Mouse (Mus musculus) T-cell, adult 2 months (primary cell): ENCODE data around the gene Brms1.

ENCODE experiments used
- DNase-seq: peaks from one replicate; pipeline ENCODE4 v3.0.0; 2022; ENCODE audit warnings: low spot score

The Brms1 gene

DNA sequence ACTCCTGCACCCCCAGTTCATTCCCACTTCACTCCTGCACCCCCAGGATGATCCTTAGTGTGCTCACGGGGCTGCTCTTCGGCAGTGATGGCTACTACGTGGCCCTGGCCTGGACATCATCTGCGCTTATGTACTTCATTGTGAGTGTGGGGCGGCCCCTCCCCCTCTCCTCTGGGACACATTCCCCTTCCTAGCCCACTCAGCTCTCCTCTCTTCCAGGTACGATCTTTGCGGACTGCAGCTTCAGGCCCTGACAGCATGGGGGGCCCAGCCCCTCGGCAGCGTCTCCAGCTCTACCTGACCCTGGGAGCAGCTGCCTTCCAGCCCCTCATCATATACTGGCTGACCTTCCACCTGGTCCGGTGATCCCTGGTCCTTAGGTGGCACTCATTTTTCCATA is 50.9 kb downstream of the Brms1 start:
- DNase-seq, result no peak

DNA sequence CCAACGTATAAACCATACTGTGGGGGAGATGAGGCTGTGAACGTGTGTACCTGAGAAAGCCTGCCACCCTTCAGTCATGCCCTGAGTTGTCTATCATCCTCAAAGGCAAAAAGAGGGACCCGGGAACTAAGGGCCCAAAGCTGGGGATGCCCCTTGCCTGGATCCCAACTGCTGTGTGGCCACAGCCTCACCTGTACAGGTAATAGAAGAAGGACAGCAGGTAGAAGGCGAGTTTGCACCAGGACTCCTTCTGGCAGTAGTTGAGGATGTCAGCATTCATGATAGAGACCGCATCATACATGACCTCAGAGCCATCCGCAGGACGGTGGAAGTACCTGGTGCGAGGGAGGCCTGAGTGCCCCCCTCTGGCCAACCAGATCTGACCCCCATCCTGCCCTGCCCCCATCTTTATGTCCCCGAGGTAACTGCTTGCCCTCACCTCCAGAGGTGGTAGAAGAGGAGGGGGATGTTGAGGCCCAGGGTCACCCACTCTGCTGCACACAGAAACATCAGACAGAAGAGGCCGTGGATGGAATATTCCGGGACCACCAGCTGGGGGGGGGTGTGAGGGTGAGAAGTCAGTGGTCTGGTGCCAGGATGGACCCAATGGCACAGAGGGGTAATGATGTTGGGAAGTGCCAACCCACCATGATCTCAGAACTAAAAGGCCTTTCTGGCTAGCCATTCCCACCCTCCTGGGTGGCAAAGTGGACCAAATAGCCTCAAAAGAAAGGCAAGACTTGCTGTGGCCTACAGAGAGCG is 52.5 kb downstream of the Brms1 start:
- no peak for DNase-seq

DNA sequence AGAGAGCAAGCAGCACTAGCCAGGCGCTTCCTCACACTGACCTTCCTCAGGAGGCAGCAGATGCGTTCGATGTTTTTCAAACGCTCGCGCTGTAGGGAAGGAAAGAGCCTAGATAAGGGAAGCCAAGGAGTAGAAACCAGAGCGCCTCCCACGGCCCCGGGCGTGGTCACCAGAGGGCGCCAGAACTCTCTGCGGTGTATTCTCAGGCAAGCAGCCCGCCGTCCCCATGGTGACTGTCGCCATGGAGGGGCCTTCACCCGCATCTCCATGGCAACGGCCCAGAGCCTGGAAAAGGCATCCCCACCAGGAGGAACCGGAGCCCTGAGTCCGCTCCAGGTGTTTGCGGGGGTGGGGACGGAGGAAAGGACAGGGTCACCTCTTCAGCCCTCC is 53.1 kb downstream of the Brms1 start:
- DNase-seq, result peak; percentile 82

DNA sequence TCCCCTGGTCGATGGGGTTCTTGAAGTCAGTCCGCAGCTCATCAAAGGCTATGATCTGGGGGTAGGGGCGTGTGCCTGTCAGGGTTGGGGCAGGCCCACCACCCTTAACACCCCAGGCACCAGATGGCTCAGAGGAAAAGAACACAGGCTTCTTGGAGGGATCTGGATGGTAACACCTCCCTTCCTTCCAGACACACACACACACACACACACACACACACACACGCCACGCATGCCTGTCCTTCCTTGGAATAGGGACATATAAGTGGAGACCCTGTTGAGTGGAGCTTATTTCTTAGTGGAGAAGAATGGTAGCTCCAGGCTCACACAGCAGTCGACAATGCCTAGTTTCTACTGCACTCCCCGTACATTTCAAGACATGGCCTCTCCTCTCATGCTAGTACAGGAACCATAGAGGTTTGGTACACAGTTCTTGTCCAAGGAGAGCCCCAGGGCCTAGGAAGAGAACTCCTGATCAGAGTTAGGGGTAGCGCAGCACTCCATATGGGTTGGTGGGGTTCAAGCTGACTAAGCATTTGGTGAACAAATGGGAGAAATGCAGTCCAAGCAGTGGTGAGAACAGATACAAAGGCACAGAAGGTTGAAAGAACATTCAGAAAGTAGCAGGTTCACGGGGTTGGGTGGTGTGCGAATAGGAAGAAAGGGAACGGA is 53.7 kb downstream of the Brms1 start:
- no peak for DNase-seq

DNA sequence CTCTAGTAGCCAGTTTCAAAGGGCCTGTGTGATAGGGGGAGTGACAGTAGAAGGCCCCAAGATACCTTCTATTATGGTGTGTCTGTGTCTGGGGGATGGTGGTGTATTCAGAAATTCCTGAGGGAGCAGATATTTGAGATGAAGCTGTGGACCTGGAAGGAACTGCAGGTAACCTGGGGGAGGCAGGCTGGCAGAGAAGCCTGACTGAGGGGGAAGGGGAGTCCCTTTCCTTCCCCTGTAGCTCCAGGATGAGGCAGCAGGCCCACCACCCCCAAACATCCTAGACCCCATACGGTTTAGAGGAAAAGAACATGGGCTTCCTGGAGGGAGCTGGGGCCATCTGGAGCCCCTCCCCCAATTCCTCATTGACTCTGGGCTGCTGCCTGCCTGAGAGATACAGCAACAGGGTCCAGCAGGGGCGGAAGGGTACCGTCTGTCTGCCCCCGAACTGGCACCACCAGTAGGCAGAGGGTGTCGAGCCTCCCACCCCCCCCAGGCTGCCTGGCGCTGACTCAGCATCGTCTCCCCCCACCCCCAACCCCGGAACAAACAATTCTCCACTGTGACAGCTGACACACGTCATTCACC is 54.8 kb downstream of the Brms1 start:
- DNase-seq, result no peak

DNA sequence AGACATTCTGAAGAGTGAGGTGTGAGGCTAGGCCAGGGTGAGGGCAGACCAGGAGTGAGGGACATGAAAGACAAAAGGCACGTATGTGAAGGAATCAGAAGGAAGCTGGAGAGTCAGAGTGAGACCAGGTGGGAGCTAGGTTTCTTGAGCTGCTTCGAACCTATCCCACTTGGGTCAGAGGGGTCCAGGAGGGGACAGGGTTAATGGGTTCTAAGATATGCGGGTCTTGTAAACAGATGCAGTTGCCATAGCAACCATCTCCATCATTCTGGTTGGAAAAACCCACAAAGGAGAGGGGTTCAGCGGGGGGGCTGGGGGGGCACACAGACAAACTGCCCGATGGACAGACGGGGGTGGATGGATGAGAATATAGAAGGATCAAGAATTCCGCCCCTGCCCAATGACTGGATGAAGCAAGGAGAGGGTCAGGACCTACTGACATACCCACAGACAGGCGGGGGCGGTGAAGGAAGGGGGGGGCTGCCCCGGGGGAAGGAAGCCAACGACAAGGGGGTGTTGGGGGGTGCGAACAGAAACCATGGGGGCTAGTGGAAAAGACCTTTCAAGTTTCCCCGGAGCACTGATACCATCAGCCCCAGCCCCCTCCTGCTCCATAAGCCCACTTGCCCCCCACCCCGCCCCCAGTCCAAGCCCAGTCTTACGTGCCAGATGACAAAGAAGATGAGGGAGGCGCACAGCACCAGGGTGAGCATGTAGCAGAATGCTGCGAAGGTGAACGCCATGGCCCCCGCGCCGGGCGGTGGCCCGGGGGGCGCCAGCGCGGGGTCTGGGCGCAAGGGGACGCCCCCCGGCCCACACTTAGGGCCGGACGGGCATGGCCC is 56.6 kb downstream of the Brms1 start:
- no peak for DNase-seq

DNA sequence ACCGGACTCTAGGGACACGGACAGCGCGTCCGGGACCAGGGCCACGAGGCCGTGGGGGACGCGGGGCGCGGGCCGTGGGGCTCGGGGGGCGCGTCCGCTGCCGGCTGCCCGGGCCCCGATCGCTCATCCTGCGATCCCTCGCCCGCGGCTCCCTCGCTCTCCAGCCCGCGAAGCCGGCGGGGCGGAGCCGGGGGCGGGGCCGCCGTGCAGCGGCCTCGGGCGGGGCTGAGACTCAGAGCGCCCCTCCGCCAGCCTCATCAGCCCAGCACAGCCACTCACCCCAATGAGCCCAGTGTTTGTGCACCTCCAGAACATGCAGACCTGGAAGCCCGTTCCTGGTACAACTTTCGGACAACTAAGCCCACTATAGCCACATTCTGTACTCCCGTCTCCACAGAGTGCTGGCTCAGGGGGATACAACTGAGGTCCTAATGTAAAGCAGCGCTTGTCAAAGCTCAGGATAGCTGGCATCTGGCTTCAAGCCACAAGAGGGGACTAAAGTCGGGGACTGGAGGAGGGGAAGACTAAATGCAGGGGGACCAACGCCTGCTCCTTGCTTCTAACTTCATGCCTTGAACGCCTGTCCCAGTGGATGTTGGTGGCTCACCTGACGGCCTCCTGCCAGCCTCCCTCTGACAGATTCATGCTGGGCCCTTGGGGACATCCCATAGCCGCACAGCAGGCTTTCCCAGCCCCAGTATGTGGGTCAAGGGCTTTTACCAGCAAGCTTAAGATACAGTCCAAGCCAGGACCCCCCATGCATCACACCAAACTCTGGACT is 57.4 kb downstream of the Brms1 start, which contains the start of gene Cnih2:
Cnih2 (minus strand) TSS at position 159 of the 781 bp plus-strand sequence.
- peak; percentile 46 for DNase-seq
